Mouse (Mus musculus): ENCODE data around the gene Cdk17. TPM values are rescaled to one million over a fixed set of nuclear protein-coding genes. Genes with fewer than 3 reads are reported as not detected.

Cdk17 gene
- polyA plus RNA-seq, 1 experiment from 2014 or later, result 49.7 TPM

DNA sequence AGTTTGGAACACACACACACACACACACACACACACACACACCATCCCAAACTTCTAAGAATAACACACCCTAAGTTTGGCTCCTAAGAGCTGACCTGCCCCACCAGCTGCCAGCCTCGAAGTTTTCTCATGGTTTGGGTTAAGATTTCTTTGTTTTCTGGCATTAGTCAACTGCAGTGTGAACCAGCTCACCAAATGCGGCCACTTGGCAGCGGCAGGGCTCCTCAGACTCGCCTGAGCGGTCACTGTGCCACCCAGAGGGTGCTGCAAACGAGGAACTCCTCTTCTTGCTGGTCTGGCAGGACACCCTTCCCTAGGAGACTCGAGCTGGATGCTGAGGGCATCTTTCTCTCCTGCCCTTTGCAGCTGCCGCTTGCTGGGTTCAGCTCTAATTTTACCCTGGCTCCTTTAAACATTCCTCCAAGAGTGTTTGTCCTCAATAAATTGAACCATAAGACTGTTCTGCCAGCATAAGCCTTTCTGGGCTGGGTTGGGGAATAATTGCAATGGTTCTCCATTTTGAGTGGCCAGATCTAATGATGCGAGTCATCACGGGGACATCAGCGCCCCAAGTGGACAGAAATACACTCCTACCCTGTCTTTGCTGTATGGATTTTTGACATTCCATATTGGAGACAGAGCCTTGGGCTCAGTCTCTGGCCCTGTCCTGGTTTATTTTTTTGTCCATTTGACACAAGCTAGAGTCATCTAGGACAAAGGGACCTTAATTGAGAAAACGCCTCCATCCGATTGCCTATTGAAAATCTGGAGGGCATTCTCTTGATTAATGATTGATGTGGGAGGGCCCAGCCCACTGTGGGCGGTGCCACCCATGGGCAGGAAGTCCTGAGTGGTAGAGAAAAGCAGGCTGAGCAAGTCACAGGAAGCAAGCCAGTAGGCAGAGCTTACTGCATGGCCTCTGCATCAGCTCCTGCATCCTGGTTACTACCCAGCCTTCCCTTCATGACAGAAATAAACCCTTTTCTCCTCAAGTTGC lies 112.6 kb downstream of the Cdk17 start:
- WGBS, result 77% methylated on average over 14 of the region's 14 CpGs

DNA sequence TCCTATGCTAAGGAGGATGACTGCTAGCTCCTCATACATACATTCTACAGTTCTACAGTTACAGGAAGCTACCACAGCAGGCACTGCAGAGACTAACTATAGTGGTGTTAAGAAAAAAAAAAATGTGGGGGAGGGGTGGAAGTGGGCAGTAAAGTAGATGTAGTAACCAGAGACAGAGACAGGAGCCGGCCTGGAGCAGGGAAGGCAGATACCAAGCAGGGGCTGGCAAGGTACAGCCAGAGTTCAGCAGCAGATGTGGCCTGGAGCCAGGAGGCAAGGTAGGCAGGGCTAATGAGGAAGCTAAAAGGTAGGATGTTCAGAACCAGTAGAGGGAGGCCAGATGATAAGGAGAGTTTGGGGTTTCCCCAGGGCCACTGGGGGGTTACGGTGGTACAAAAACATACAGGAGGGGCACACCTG lies 113.6 kb downstream of the Cdk17 start:
- 65% methylated on average over 2 of the region's 2 CpGs for WGBS
- no peaks in the 10 kb centered on the region for H3K36me3 ChIP-seq
- H3K4me3 ChIP-seq, result no peak overlapping the region
- H3K4me2 ChIP-seq (replicated peaks), result no peak overlapping the region
- no peak for ATAC-seq (ENCODE audit: low FRiP score)
- H3K9ac ChIP-seq, result no peak overlapping the region
- H3K27ac ChIP-seq, result peak overlapping the region; percentile 60; the same call in 1 of the 2 replicates
- H3K4me1 ChIP-seq, result peaks cover 44% of the 10 kb centered on the region
- H3K27me3 ChIP-seq, result no peaks in the 10 kb centered on the region
- H3K9me3 ChIP-seq (replicated peaks), result no peaks in the 10 kb centered on the region

More for the DNA sequence above, 112.6 kb downstream of the Cdk17 start:
- Histone ChIP-seq H3K9ac (no peak overlapping the region), H3K27ac (0 out of 2 replicates have a peak overlapping the region, but pooled peaks have one; percentile 5), H3K4me1 (peaks cover 46% of the 10 kb centered on the region), H3K36me3 (no peaks in the 10 kb centered on the region), H3K4me3 (no peak overlapping the region), H3K27me3 (no peaks in the 10 kb centered on the region), H3K9me3 (replicated peaks) (no peaks in the 10 kb centered on the region), H3K4me2 (replicated peaks) (no peak overlapping the region)
- ATAC-seq (ENCODE audit: low FRiP score), result no peak

- Histone ChIP-seq H3K4me3 (no peak overlapping the region; the same call in 1 of the 2 replicates), H3K9me3 (replicated peaks) (no peaks in the 10 kb centered on the region), H3K4me1 (peaks cover 40% of the 10 kb centered on the region), H3K27ac (peak overlapping the region; percentile 60), H3K27me3 (no peaks in the 10 kb centered on the region), H3K9ac (0 out of 2 replicates have a peak overlapping the region, but pooled peaks have one; percentile 5), H3K36me3 (no peaks in the 10 kb centered on the region), H3K4me2 (replicated peaks) (peak overlapping the region; percentile 55)
- peak; percentile 88 for ATAC-seq (ENCODE audit: low FRiP score)
- 32% methylated on average over 25 of the region's 25 CpGs for WGBS
These were observed 114.8 kb downstream of the Cdk17 start for GRCm38 (mm10) chr10:93275212-93276136.

DNA sequence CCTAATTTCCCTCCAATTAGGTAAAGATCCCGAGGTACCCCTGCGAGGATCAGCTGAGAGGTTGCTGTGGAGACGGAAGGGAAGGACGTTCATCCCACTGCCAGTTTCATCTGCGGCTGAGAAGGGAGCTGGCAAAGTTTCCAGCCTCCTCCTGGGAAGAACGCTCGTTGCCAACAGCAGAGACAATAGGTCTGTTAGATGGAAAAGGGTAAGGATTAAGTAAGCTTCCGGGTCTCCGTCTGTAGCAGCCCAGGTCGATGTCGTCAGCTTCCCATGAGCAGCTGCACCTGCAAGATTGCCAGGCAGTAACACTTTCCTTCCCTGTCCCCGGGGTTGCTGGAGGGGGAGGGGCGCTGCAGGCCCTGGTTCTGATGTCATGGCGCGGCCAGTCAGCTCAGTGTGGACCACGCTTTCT lies 115.7 kb downstream of the Cdk17 start:
- H3K4me3 ChIP-seq, result peak overlapping the region; percentile 30
- H3K36me3 ChIP-seq, result no peaks in the 10 kb centered on the region
- WGBS, result 6% methylated on average over 16 of the region's 16 CpGs
- no peaks in the 10 kb centered on the region for H3K27me3 ChIP-seq
- H3K27ac ChIP-seq, result peak overlapping the region; percentile 46
- H3K4me2 ChIP-seq (replicated peaks), result peak overlapping the region; percentile 55
- peak; percentile 49 for ATAC-seq (ENCODE audit: low FRiP score)
- H3K9me3 ChIP-seq (replicated peaks), result no peaks in the 10 kb centered on the region
- peaks cover 40% of the 10 kb centered on the region for H3K4me1 ChIP-seq
- peak overlapping the region; percentile 48; the same call in 1 of the 2 replicates for H3K9ac ChIP-seq

- no peak for ATAC-seq (ENCODE audit: low FRiP score)
- Histone ChIP-seq H3K4me3 (peak overlapping the region; percentile 30), H3K4me2 (replicated peaks) (peak overlapping the region; percentile 55), H3K9me3 (replicated peaks) (no peaks in the 10 kb centered on the region), H3K27ac (peak overlapping the region; percentile 55), H3K36me3 (no peaks in the 10 kb centered on the region), H3K27me3 (no peaks in the 10 kb centered on the region), H3K9ac (peak overlapping the region; percentile 27; the same call in 1 of the 2 replicates), H3K4me1 (peaks cover 40% of the 10 kb centered on the region)
- 58% methylated on average over 9 of the region's 9 CpGs for WGBS
These were observed 116.2 kb downstream of the Cdk17 start for GRCm38 (mm10) chr10:93276857-93277256.

- Histone ChIP-seq H3K27me3 (no peaks in the 10 kb centered on the region), H3K9me3 (replicated peaks) (no peaks in the 10 kb centered on the region), H3K36me3 (no peaks in the 10 kb centered on the region), H3K4me1 (peaks cover 39% of the 10 kb centered on the region), H3K9ac (no peak overlapping the region), H3K27ac (no peak overlapping the region), H3K4me2 (replicated peaks) (no peak overlapping the region), H3K4me3 (no peak overlapping the region)
- ATAC-seq (ENCODE audit: low FRiP score), result no peak
- 83% methylated on average over 8 of the region's 8 CpGs for WGBS
These were observed 117.7 kb downstream of the Cdk17 start for GRCm38 (mm10) chr10:93278361-93278760.

GRCm38 (mm10) chr10:93279062-93279461 lies 118.4 kb downstream of the Cdk17 start:
- ATAC-seq (ENCODE audit: low FRiP score), result no peak
- H3K27me3 ChIP-seq, result no peaks in the 10 kb centered on the region
- no peak overlapping the region for H3K4me3 ChIP-seq
- 94% methylated on average over 9 of the region's 9 CpGs for WGBS
- H3K4me1 ChIP-seq, result peaks cover 36% of the 10 kb centered on the region
- H3K9ac ChIP-seq, result no peak overlapping the region
- no peaks in the 10 kb centered on the region for H3K9me3 ChIP-seq (replicated peaks)
- H3K36me3 ChIP-seq, result no peaks in the 10 kb centered on the region
- no peak overlapping the region for H3K27ac ChIP-seq
- H3K4me2 ChIP-seq (replicated peaks), result no peak overlapping the region

DNA sequence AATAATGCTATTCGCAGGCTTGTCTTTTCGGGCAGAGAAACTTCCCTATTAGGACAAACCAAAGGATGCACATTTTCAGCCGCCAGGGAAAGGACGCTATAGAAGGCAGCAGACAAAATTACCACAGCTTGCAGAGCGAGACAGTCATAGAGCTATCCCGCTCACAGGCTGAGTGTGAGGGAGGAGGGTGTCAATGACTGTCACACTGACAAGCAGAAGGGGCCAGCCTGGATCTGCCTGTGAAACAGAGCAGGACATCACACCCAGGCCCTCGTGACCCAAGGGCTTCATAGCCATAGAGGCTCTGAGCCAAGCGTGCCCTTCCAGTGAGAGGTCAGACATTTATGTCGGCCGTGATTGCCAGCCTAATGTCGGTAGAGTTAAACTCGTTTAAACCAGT lies 119.9 kb downstream of the Cdk17 start:
- Histone ChIP-seq H3K4me2 (replicated peaks) (no peak overlapping the region), H3K9ac (no peak overlapping the region), H3K27me3 (no peaks in the 10 kb centered on the region), H3K27ac (no peak overlapping the region), H3K36me3 (no peaks in the 10 kb centered on the region), H3K9me3 (replicated peaks) (no peaks in the 10 kb centered on the region), H3K4me3 (no peak overlapping the region), H3K4me1 (peaks cover 21% of the 10 kb centered on the region)
- 79% methylated on average over 12 of the region's 12 CpGs for WGBS
- no peak for ATAC-seq (ENCODE audit: low FRiP score)

GRCm38 (mm10) chr10:93281092-93281491 lies 120.4 kb downstream of the Cdk17 start:
- Histone ChIP-seq H3K27ac (no peak overlapping the region), H3K4me2 (replicated peaks) (no peak overlapping the region), H3K4me3 (no peak overlapping the region), H3K27me3 (no peaks in the 10 kb centered on the region), H3K4me1 (peaks cover 16% of the 10 kb centered on the region), H3K9ac (no peak overlapping the region), H3K9me3 (replicated peaks) (no peaks in the 10 kb centered on the region), H3K36me3 (no peaks in the 10 kb centered on the region)
- WGBS, result 79% methylated on average over 7 of the region's 7 CpGs
- no peak for ATAC-seq (ENCODE audit: low FRiP score)

- H3K27ac ChIP-seq, result peak overlapping the region; percentile 18; the same call in 1 of the 2 replicates
- no peak overlapping the region for H3K4me3 ChIP-seq
- peak; percentile 27; the same call in 1 of the 2 replicates for ATAC-seq (ENCODE audit: low FRiP score)
- no peak overlapping the region for H3K4me2 ChIP-seq (replicated peaks)
- H3K27me3 ChIP-seq, result no peaks in the 10 kb centered on the region
- no peaks in the 10 kb centered on the region for H3K36me3 ChIP-seq
- H3K4me1 ChIP-seq, result peaks cover 3% of the 10 kb centered on the region; the same call in 1 of the 2 replicates
- WGBS, result 45% methylated on average over 12 of the region's 12 CpGs
- H3K9me3 ChIP-seq (replicated peaks), result no peaks in the 10 kb centered on the region
- H3K9ac ChIP-seq, result no peak overlapping the region
These were observed 121.9 kb downstream of the Cdk17 start for GRCm38 (mm10) chr10:93282526-93282964.

GRCm38 (mm10) chr10:93283258-93283657 lies 122.6 kb downstream of the Cdk17 start:
- Histone ChIP-seq H3K36me3 (no peaks in the 10 kb centered on the region), H3K4me3 (no peak overlapping the region), H3K27me3 (no peaks in the 10 kb centered on the region), H3K27ac (no peak overlapping the region), H3K4me1 (peaks cover 4% of the 10 kb centered on the region; the same call in 1 of the 2 replicates), H3K4me2 (replicated peaks) (no peak overlapping the region), H3K9me3 (replicated peaks) (no peaks in the 10 kb centered on the region), H3K9ac (no peak overlapping the region)
- ATAC-seq (ENCODE audit: low FRiP score), result no peak
- 78% methylated on average over 4 of the region's 4 CpGs for WGBS
